Mouse (Mus musculus) urinary bladder, adult 18-20 months (tissue): Measurements from ENCODE around the gene Dennd4a.

Experiments
- DNase-seq, 2 experiments: peaks; one replicate each; pipeline ENCODE4 v3.0.0; 2022; ENCODE audit warnings: low spot score in 2 of 2, mixed read lengths in 2 of 2

Gene Dennd4a

GRCm38 (mm10) chr9:64810822-64811537, at the start of gene Dennd4a:
Gene Dennd4a (plus strand): TSS chr9:64811340.
- DNase-seq = peak; percentile 89 to 97

- no peak for DNase-seq
These were observed 46.3 kb upstream of the Dennd4a start for GRCm38 (mm10) chr9:64764824-64765223.

- DNase-seq = no peak
These were observed 45.0 kb upstream of the Dennd4a start for GRCm38 (mm10) chr9:64766136-64766535.

- no peak for DNase-seq
These were observed 43.3 kb upstream of the Dennd4a start for GRCm38 (mm10) chr9:64767796-64768195.

- no peak for DNase-seq
These were observed 42.0 kb upstream of the Dennd4a start for GRCm38 (mm10) chr9:64769066-64769695.

- DNase-seq = no peak
These were observed 41.2 kb upstream of the Dennd4a start for GRCm38 (mm10) chr9:64769911-64770310.

GRCm38 (mm10) chr9:64770411-64770849, 40.7 kb upstream of the Dennd4a start:
- DNase-seq = no peak

- DNase-seq = peak in 1 of 2 experiments; percentile 13
These were observed 39.9 kb upstream of the Dennd4a start for GRCm38 (mm10) chr9:64771236-64771635.

GRCm38 (mm10) chr9:64773254-64773653, 37.9 kb upstream of the Dennd4a start:
- no peak for DNase-seq

GRCm38 (mm10) chr9:64773936-64774335, 37.2 kb upstream of the Dennd4a start:
- DNase-seq = no peak

GRCm38 (mm10) chr9:64774411-64774811, 36.7 kb upstream of the Dennd4a start:
- peak in 1 of 2 experiments; percentile 31 for DNase-seq

- no peak for DNase-seq
These were observed 36.3 kb upstream of the Dennd4a start for GRCm38 (mm10) chr9:64774883-64775282.

- DNase-seq = no peak
These were observed 35.6 kb upstream of the Dennd4a start for GRCm38 (mm10) chr9:64775491-64775890.

- DNase-seq = peak in 1 of 2 experiments; percentile 18
These were observed 33.6 kb upstream of the Dennd4a start for GRCm38 (mm10) chr9:64777441-64777987.

GRCm38 (mm10) chr9:64778151-64778550, 33.0 kb upstream of the Dennd4a start:
- DNase-seq = no peak

- DNase-seq = no peak
These were observed 31.5 kb upstream of the Dennd4a start for GRCm38 (mm10) chr9:64779628-64780027.

GRCm38 (mm10) chr9:64783511-64783910, 27.6 kb upstream of the Dennd4a start:
- no peak for DNase-seq

GRCm38 (mm10) chr9:64784841-64785240, 26.3 kb upstream of the Dennd4a start:
- peak; percentile 42 to 49 for DNase-seq

GRCm38 (mm10) chr9:64786216-64786905, 24.8 kb upstream of the Dennd4a start:
- no peak for DNase-seq

- no peak for DNase-seq
These were observed 23.1 kb upstream of the Dennd4a start for GRCm38 (mm10) chr9:64788070-64788469.

GRCm38 (mm10) chr9:64789341-64789761, 21.8 kb upstream of the Dennd4a start:
- no peak for DNase-seq

- no peak for DNase-seq
These were observed 21.2 kb upstream of the Dennd4a start for GRCm38 (mm10) chr9:64789887-64790400.
